Mouse (Mus musculus): ENCODE data around the gene Tent2. TPM values are rescaled to one million over a fixed set of nuclear protein-coding genes. Genes with fewer than 3 reads are reported as not detected.
A peak's percentile ranks its signal among the peaks of the same experiment; 100 is the strongest.
"Not testable (repeated sequence)": the region's sequence is repeated elsewhere in the genome, so short reads cannot be mapped to it uniquely, and the experiment has no call there.

The Tent2 gene
- 56.7 and 59.2 TPM in 2 replicates for polyA plus RNA-seq (2016; fragmentation: Nextera tagmentation; extraction: Ambion mirVana)

DNA sequence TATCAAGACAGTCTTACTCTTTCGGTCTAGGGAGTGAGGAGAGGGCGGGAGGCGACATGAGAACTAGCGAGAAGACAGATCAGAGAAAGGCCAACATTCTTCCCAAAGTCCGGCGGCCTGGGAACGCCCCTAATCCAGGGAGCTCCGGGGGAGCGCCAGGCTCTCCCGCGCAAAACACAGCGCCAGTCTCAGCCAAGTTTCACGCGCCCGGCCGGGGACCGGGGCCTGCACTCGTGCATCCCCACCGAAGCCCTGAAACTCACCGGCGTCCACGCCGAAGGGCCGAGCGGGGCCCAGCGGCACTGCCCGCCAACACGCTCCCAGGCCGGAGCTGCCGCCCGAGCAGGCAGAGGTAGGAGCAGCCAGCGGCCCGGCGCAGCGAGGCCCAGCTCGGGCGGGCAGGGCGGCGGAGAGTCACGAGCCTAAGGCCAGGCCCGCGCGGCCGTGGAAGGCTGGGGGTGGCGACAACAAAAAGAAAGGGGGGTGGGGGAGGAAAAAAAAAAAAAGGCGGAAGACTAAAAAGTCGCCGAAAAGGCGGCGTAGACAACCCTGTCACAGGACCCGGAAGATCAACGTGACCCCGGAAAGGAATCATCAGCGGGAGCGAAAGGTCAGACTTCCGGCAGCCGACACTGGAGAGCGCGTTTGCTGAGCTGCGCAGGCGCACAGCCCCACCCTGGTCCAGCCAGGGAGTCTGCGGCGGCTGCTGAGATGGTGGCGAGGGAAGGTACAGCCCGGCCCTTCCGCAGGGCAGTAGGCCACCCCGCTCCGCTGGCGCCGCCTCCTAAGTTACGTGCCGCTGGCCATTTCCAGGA is at the start of gene Tent2:
Tent2 (minus strand) TSS at position 555 of the 815 bp plus-strand sequence.
- peak within 1 kb of the TSS; percentile 95 for H3K4me3 ChIP-seq
- H3K4me1 ChIP-seq: peaks cover 19% of the 10 kb centered on the region
- H3K9me3 ChIP-seq (replicated peaks): no peaks in the 10 kb centered on the region
- peaks cover 7% of the 10 kb centered on the region for H3K36me3 ChIP-seq
- under 1% methylated on average over 71 of the region's 72 CpGs for WGBS
- H3K27me3 ChIP-seq (ENCODE audit: low read depth, poor library complexity, severe bottlenecking): no peaks in the 10 kb centered on the region
- DNase-seq (ENCODE audit: low spot score): peak; percentile 95
- H3K27ac ChIP-seq (replicated peaks): peak within 1 kb of the TSS; percentile 98

DNA sequence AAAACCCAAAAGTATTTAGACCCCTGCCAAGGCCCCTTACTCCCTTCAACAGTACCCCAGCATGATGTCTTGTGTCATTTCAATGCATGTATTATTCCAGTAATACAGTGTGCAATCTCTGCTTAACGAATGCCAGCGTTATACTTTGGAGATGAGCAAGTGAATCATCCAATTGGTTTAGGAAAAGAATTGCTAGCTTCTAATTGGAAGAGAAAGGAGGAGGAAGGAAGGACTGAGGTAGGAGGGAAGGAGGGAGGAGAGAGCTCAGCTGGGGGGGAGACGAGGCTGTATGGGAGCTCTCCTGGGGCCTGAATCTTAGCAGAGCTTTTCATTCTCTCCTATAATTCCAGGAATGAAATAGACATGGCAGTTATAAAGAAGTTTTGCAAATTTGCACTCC is 49.0 kb upstream of the Tent2 start:
- Histone ChIP-seq H3K9me3 (replicated peaks) (no peaks in the 10 kb centered on the region), H3K36me3 (no peaks in the 10 kb centered on the region), H3K4me1 (no peaks in the 10 kb centered on the region), H3K27ac (replicated peaks) (no peak overlapping the region), H3K27me3 (ENCODE audit: low read depth, poor library complexity, severe bottlenecking) (no peaks in the 10 kb centered on the region), H3K4me3 (no peak overlapping the region)
- no peak for DNase-seq (ENCODE audit: low spot score)
- WGBS: 52% methylated on average over 3 of the region's 3 CpGs

DNA sequence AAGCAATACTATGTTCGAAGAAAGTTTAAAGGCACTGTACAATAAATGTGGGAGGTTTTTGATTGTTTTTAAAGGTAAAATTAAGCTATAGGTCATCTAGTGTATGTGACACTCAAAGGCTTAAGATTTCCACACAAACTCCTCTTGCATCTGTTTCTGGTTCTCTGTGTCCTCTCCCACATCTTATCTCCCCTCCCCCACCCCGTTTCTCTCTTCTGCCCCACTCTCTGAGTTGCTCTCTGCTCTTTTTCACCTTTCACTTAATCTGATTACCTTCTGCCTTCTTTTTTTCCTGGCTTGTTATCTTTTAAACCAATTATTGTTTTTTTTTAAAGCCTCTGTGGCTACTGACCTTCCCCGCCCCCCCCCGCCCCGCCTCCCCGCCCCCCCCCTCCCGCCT is 47.4 kb upstream of the Tent2 start:
- H3K4me3 ChIP-seq: no peak overlapping the region
- H3K4me1 ChIP-seq: no peaks in the 10 kb centered on the region
- DNase-seq (ENCODE audit: low spot score): no peak
- 70% methylated on average over 3 of the region's 7 CpGs for WGBS
- no peaks in the 10 kb centered on the region for H3K9me3 ChIP-seq (replicated peaks)
- no peak overlapping the region for H3K27ac ChIP-seq (replicated peaks)
- no peaks in the 10 kb centered on the region for H3K36me3 ChIP-seq
- H3K27me3 ChIP-seq (ENCODE audit: low read depth, poor library complexity, severe bottlenecking): no peaks in the 10 kb centered on the region

DNA sequence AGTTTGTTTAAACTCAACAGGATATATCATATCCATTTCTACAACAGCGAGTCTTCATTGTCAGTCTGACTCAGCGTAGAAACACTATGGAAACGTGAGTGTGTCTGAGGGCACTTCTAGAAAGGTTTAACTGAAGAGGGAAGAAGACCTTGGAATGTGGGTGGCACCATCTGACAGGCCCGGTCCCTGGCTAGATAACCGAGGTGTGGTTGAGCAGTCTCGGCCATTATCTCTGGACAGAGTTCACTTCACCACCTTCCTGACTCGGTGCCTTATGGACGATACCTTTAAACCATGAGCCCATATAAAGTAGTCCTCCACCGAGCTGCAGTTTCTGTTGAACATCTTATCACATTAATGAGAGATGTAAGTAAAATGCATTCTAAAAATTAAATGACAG is 46.9 kb upstream of the Tent2 start:
- 85% methylated on average over 9 of the region's 9 CpGs for WGBS
- DNase-seq (ENCODE audit: low spot score): no peak
- Histone ChIP-seq H3K9me3 (replicated peaks) (no peaks in the 10 kb centered on the region), H3K27ac (replicated peaks) (no peak overlapping the region), H3K27me3 (ENCODE audit: low read depth, poor library complexity, severe bottlenecking) (no peaks in the 10 kb centered on the region), H3K4me3 (no peak overlapping the region), H3K36me3 (no peaks in the 10 kb centered on the region), H3K4me1 (no peaks in the 10 kb centered on the region)

DNA sequence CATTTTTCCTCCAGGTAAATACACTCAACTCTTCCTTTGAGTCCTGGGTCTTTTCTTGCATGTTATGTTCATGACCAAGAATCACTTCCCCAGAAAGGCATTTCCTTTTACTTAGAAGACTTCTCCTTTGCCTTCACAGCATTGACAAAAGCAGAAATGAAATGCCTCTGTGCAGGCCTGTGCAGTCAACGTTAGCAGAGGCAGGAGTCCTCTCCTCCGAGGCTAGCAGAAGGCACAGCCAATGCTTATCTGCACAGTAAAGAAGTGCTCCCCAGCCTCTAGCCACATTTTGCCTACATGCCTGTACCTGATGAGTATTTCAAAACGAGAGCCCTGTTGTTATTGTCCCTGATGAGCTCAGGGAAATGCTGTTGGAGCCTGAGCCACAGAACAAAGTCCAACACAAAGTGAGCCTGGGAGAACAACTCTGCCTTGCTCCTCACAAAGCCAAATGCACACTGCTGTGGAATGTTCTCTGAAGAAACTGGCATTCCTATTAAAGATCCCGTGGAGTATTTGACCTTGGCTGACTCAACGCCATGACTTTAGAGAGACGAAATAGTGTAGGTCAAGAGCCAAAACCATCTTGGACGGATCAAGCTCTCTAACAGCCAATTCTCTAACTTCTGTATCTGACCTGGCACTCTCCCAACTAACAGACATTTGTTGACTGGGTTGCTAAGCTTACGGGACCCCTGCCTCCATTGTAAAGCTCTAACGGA is 45.7 kb upstream of the Tent2 start:
- no peaks in the 10 kb centered on the region for H3K36me3 ChIP-seq
- no peak overlapping the region for H3K27ac ChIP-seq (replicated peaks)
- no peak overlapping the region for H3K4me3 ChIP-seq
- WGBS: 90% methylated on average over 9 of the region's 9 CpGs
- no peak for DNase-seq (ENCODE audit: low spot score)
- H3K27me3 ChIP-seq (ENCODE audit: low read depth, poor library complexity, severe bottlenecking): no peaks in the 10 kb centered on the region
- H3K4me1 ChIP-seq: no peaks in the 10 kb centered on the region
- H3K9me3 ChIP-seq (replicated peaks): no peaks in the 10 kb centered on the region

DNA sequence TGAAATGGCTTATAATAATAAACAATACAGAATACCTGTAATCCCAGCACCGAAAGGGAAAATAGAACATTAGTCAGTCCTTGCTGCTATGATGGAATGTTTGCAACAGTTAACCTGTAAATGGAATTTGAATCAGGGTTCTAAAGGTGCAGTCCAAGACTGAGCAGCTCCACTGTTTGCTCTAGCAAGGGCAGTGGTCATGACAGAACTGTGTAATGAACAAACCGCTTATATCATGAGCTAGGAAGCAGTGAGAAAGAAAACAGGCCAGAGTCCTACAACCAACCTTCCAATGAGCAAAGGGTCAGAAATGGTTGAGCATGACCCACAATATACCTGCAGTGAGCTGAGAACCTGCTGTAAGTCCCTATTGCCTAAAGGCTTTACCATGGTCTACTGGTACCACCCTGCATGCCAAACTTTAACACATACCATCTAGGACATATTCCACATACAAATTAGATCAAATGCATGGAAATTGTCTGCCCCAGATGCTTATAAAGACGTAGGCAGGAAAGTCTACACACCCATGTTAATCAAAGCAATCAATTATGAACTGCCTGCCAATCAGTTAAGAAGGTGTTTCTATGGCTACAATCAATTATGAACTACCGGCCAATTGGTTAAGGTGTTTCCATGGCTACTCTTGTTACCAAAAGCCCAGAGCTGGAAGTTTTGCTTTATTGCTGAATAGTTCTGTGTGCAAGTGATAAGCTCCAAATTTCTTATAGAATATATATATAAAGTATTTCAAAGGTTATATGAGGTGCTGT is 42.3 kb upstream of the Tent2 start:
- Histone ChIP-seq H3K4me3 (no peak overlapping the region), H3K9me3 (replicated peaks) (no peaks in the 10 kb centered on the region), H3K27me3 (ENCODE audit: low read depth, poor library complexity, severe bottlenecking) (no peaks in the 10 kb centered on the region), H3K36me3 (no peaks in the 10 kb centered on the region), H3K4me1 (no peaks in the 10 kb centered on the region), H3K27ac (replicated peaks) (no peak overlapping the region)
- DNase-seq (ENCODE audit: low spot score): no peak
- 89% methylated on average over 4 of the region's 4 CpGs for WGBS

DNA sequence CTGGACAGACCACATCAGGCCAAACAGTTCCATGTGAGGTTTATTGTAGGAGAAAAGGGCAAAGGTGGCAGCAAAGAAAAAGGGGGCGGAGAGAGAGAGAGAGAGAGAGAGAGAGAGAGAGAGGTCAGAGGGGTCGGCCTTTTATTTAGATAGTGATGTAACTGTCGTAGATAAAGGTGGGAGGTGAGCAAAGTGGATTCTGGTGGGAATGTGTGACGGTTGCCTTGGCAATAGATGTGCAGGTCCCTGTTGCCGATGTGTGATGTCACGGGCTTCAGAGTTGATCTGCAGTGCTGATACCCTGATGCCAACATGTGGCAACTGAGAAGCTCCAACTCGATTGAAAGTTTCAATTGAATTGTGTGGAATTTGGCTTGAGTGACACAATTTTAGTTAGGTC is 40.1 kb upstream of the Tent2 start:
- no peak for DNase-seq (ENCODE audit: low spot score)
- Histone ChIP-seq H3K36me3 (no peaks in the 10 kb centered on the region), H3K4me1 (no peaks in the 10 kb centered on the region), H3K27ac (replicated peaks) (no peak overlapping the region), H3K9me3 (replicated peaks) (no peaks in the 10 kb centered on the region), H3K4me3 (no peak overlapping the region), H3K27me3 (ENCODE audit: low read depth, poor library complexity, severe bottlenecking) (no peaks in the 10 kb centered on the region)
- WGBS: 89% methylated on average over 7 of the region's 7 CpGs

DNA sequence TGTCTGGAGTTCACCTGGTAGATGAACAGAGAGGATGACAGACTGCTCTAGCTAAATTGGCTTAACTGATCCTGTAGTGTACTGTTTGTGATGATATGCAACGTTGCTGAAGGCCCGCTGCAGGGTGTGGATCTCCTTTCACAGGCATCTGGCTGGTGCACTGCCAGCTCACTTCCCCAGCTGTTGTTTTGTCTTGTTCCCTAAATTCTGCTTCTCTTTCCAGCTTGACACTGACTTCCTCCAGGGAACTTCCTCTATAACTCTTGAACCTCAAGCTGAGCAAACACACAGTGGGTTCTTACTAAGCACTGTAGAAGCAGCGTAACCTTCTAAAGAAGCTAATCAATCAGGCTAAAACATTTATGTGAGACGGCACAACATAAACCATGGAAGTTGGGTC is 38.8 kb upstream of the Tent2 start:
- H3K4me1 ChIP-seq: no peaks in the 10 kb centered on the region
- 85% methylated on average over 4 of the region's 4 CpGs for WGBS
- H3K27me3 ChIP-seq (ENCODE audit: low read depth, poor library complexity, severe bottlenecking): no peaks in the 10 kb centered on the region
- H3K36me3 ChIP-seq: no peaks in the 10 kb centered on the region
- no peak overlapping the region for H3K27ac ChIP-seq (replicated peaks)
- no peak for DNase-seq (ENCODE audit: low spot score)
- H3K9me3 ChIP-seq (replicated peaks): no peaks in the 10 kb centered on the region
- no peak overlapping the region for H3K4me3 ChIP-seq

DNA sequence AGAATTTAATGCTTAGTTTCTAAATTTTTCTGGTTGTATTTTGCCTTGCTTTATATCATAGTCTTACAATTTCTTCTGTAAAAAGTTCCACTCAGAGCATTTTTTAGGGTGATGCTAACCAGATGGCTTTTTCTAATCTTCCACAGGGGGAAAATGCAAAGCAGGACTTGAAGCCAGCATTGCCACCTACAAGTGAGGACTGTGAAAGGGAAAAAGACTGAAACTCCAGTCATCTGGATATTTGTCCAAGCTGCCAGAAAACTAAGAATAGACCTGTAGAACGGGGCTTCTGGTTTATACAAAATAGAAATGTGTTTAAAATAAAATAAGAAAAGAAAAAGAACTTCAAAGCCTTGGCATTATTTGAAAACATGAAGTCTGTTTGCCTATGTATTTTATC is 19.6 kb upstream of the Tent2 start:
- Histone ChIP-seq H3K4me1 (no peaks in the 10 kb centered on the region), H3K4me3 (no peak overlapping the region), H3K27ac (replicated peaks) (no peak overlapping the region), H3K36me3 (no peaks in the 10 kb centered on the region), H3K27me3 (ENCODE audit: low read depth, poor library complexity, severe bottlenecking) (no peaks in the 10 kb centered on the region), H3K9me3 (replicated peaks) (peaks cover 4% of the 10 kb centered on the region; the same call in 1 of the 2 replicates)
- DNase-seq (ENCODE audit: low spot score): no peak
- 78% methylated on average over 1 of the region's 1 CpGs for WGBS

DNA sequence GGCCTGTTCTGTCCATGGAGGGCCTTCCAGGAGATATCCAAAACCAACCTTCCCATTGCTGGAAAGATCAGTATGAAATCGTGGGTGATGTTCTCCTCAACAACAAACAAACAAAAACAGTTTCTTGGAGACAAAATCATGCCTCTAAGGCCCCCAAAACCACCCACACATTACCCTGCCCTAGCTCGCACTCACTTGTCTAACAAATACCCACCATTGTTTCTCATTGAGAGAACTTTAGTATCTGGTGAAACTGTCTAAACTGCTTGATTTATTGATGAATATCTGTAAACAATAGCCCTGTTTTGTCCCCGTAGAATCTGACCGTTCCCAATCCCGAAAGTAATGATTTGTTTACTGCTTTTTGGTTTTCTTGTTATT is 451 bp upstream of the Tent2 start:
- DNase-seq (ENCODE audit: low spot score): no peak
- 74% methylated on average over 5 of the region's 5 CpGs for WGBS
- peak overlapping the region; percentile 95 for H3K4me3 ChIP-seq
- no peaks in the 10 kb centered on the region for H3K27me3 ChIP-seq (ENCODE audit: low read depth, poor library complexity, severe bottlenecking)
- H3K36me3 ChIP-seq: peaks cover 6% of the 10 kb centered on the region
- H3K4me1 ChIP-seq: peaks cover 19% of the 10 kb centered on the region
- H3K27ac ChIP-seq (replicated peaks): peak overlapping the region; percentile 98
- H3K9me3 ChIP-seq (replicated peaks): no peaks in the 10 kb centered on the region

DNA sequence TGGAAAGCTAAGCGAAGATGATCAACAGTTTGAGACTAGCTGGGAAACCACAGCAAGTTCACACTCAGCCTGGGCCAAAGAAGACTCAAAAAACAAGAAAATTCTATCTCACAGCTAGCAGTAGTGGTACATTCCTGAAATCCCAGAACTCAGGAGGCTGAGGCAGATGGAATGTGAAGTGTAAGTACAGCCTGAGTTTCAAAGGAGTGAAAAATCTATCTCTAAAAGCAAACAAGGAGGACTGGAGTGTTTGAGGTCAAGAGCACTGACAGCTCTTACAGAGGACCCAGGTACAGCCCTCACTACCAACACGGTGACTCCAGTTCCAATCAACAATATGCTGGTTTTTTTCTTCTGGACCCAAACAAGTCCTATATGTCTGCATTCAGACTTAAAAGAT is 2.8 kb downstream of the Tent2 start:
- Histone ChIP-seq H3K4me3 (no peak overlapping the region), H3K4me1 (peaks cover 19% of the 10 kb centered on the region), H3K9me3 (replicated peaks) (no peaks in the 10 kb centered on the region), H3K27ac (replicated peaks) (no peak overlapping the region), H3K27me3 (ENCODE audit: low read depth, poor library complexity, severe bottlenecking) (no peaks in the 10 kb centered on the region), H3K36me3 (peaks cover 21% of the 10 kb centered on the region)
- 90% methylated on average over 2 of the region's 2 CpGs for WGBS
- DNase-seq (ENCODE audit: low spot score): no peak

DNA sequence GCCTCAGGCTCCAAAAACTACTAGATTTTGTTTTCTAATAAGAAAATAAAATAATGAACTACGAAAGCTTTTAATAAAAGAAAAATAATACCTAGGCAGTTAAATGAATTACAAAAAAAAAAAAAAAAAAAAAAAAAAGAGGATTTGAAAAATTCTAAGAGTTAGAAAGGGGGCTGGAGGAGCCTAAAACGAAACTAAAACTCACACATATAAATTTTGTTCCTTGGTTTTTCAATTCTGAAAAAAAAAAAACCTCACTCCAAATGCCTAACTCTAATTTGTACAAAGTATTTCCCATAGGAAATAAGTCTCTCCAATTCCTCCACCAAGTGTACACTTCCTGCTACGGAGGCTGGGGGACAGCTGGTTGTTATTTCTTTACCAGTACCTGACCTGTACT is 3.4 kb downstream of the Tent2 start:
- peaks cover 19% of the 10 kb centered on the region for H3K4me1 ChIP-seq
- no peaks in the 10 kb centered on the region for H3K27me3 ChIP-seq (ENCODE audit: low read depth, poor library complexity, severe bottlenecking)
- no peak for DNase-seq (ENCODE audit: low spot score)
- whole genome bisulfite sequencing: 88% methylated on average over 3 of the region's 3 CpGs
- no peak overlapping the region for H3K4me3 ChIP-seq
- H3K27ac ChIP-seq (replicated peaks): no peak overlapping the region
- H3K9me3 ChIP-seq (replicated peaks): no peaks in the 10 kb centered on the region
- H3K36me3 ChIP-seq: peaks cover 27% of the 10 kb centered on the region

DNA sequence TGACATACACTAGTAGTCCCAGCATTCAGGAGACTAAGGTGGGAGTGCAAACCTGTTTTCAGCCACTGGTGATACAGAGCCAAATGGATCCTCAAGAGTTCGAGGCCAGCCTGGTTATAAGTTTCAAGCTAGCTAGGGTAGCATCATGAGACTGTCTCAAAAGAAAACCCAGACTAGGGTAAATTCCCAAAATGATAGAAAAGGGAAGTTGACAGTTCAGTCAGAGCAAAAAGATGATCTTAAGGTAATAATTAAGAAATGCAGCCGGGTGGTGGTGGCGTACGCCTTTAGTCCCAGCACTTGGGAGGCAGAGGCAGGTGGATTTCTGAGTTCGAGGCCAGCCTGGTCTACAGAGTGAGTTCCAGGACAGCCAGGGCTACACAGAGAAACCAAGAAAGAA is 4.4 kb downstream of the Tent2 start:
- Histone ChIP-seq H3K4me1 (peaks cover 19% of the 10 kb centered on the region), H3K36me3 (peaks cover 37% of the 10 kb centered on the region)
- not testable (repeated sequence) for H3K4me3 ChIP-seq; DNase-seq (ENCODE audit: low spot score); H3K27ac ChIP-seq (replicated peaks); H3K9me3 ChIP-seq (replicated peaks); H3K27me3 ChIP-seq (ENCODE audit: low read depth, poor library complexity, severe bottlenecking)
- WGBS: 94% methylated on average over 5 of the region's 5 CpGs

Data from midbrain, embryonic 10.5 days (tissue).